Mouse (Mus musculus) cerebellum, adult 2 months (tissue): ENCODE measurements around the gene Elmo3.

Source experiments
- CTCF ChIP-seq: fragments of 200-500 bp; IDR thresholded peaks from 2 replicates; pipeline ENCODE4 v1.5.1; 2011; ENCODE audit warnings: low read depth, mild to moderate bottlenecking, control low read depth, low read length, moderate library complexity, borderline replicate concordance; ENCODE audit not compliant: insufficient read depth
- POLR2A ChIP-seq: fragments of 200-500 bp; IDR thresholded peaks from 2 replicates; pipeline ENCODE4 v1.6.1; 2011; ENCODE audit warnings: low read length, control low read depth, borderline replicate concordance; ENCODE audit not compliant: insufficient read depth

GRCm38 (mm10) chr8:105331931-105332330 is 26.5 kb downstream of the Elmo3 start:
- TF ChIP-seq POLR2A (no peak), CTCF (no peak)
